Mouse (Mus musculus) forebrain, embryonic 12.5 days (tissue): Measurements from ENCODE around the gene Dcaf10. TPM values are rescaled to one million over a fixed set of nuclear protein-coding genes. Genes with fewer than 3 reads are reported as not detected.
"Not testable (repeated sequence)": the region's sequence is repeated elsewhere in the genome, so short reads cannot be mapped to it uniquely, and the experiment has no call there.

Source experiments
- ATAC-seq: fragments of 200-750 bp; cut with Nextera tagmentation; 2 replicates; pipeline ENCODE4 v1.8.0; 2017; ENCODE audit warnings: moderate TSS enrichment; ENCODE audit not compliant: low FRiP score
- H3K27ac ChIP-seq: fragments of 300-500 bp; sonication (generic); 2 replicates; pipeline ENCODE4 v1.5.1; 2016; ENCODE audit warnings: mild to moderate bottlenecking
- H3K27me3 ChIP-seq: fragments of 300-500 bp; sonication (generic); 2 replicates; pipeline ENCODE4 v1.6.1; 2016; ENCODE audit warnings: mild to moderate bottlenecking
- H3K36me3 ChIP-seq: fragments of 300-500 bp; sonication (generic); replicated peaks from 2 replicates; pipeline ENCODE4 v1.6.1; 2016; ENCODE audit warnings: mild to moderate bottlenecking
- H3K4me1 ChIP-seq: fragments of 300-500 bp; sonication (generic); 2 replicates; pipeline ENCODE4 v1.6.1; 2016
- H3K4me2 ChIP-seq: fragments of 300-500 bp; sonication (generic); 2 replicates; pipeline ENCODE4 v1.6.1; 2016; ENCODE audit warnings: mild to moderate bottlenecking, moderate library complexity
- H3K4me3 ChIP-seq: fragments of 300-500 bp; sonication (generic); replicated peaks from 2 replicates; pipeline ENCODE4 v1.5.1; 2016; ENCODE audit warnings: mild to moderate bottlenecking
- H3K9ac ChIP-seq: fragments of 300-500 bp; sonication (generic); 2 replicates; pipeline ENCODE4 v1.6.1; 2016; ENCODE audit warnings: mild to moderate bottlenecking
- H3K9me3 ChIP-seq: fragments of 300-500 bp; sonication (generic); 2 replicates; pipeline ENCODE4 v1.6.1; 2016
- WGBS: fragments of 180-500 bp; shearing (Covaris S2); methylation state at CpG from one replicate; pipeline ENCODE4 v1.1.7; 2016; 5-methylcytosine and 5-hydroxymethylcytosine counted together
- polyA plus RNA-seq: library from polyadenylated mRNA; unstranded; fragments of >200 nt; fragmentation: Nextera tagmentation; extraction: Ambion mirVana; gene quantifications from 2 replicates; pipeline ENCODE4 v1.2.1, GENCODE M21; 2016

The Dcaf10 gene
- polyA plus RNA-seq, 1 experiment from 2014 or later = 14.5 TPM

DNA sequence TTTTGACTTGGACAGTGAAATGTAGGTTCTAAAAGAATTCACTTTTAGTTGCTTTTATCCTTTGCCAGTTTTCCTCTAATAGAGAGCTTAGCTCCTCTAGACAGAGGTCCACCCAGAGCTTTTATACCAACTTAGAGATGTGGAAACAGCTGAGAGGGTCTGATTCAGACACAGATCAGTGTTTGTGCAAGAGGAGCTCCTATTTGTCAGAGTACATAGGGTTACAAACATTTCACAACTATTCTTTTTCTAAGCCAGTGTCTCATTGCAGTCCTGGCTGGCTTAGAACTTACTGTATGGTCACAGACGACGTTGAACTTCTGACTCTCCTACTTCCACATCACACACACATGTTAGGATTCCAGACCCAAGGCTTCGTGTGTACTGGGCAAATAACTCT is 14.8 kb downstream of the Dcaf10 start:
- no peak overlapping the region for H3K4me3 ChIP-seq
- H3K36me3 ChIP-seq = peaks cover 29% of the 10 kb centered on the region
- H3K4me2 ChIP-seq = no peak overlapping the region
- H3K4me1 ChIP-seq = no peaks in the 10 kb centered on the region
- no peaks in the 10 kb centered on the region for H3K27me3 ChIP-seq
- no peak overlapping the region for H3K27ac ChIP-seq
- WGBS = 93% methylated on average over 3 of the region's 3 CpGs
- H3K9ac ChIP-seq = no peak overlapping the region
- no peaks in the 10 kb centered on the region for H3K9me3 ChIP-seq
- ATAC-seq = no peak

GRCm38 (mm10) chr4:45371261-45371660 is 29.4 kb downstream of the Dcaf10 start:
- no peaks in the 10 kb centered on the region for H3K4me1 ChIP-seq
- no peak overlapping the region for H3K9ac ChIP-seq
- H3K36me3 ChIP-seq = peaks cover 50% of the 10 kb centered on the region
- no peak for ATAC-seq
- no peaks in the 10 kb centered on the region for H3K27me3 ChIP-seq
- H3K27ac ChIP-seq = no peak overlapping the region
- no peak overlapping the region for H3K4me2 ChIP-seq
- WGBS = 85% methylated on average over 3 of the region's 3 CpGs
- no peaks in the 10 kb centered on the region for H3K9me3 ChIP-seq
- no peak overlapping the region for H3K4me3 ChIP-seq

DNA sequence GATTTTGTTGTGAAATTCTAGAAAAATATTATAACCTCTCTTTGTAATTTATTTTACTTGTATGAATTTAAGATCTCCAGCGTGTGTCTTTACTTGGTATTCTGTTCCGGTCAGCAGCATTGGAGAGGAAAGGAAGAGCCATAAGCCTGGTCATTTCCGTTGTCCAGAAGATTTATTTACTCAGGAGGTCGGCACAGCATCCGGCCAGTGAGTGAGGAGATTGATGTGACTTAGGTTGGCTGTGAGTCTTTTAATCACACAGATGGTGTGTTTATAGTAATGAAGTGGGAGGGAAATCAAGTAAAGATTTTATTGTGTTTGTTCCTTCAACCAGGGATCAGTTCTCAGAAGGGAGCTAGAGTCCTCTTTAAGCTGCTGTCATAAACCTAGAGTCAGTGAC is 33.0 kb downstream of the Dcaf10 start:
- WGBS = 93% methylated on average over 5 of the region's 5 CpGs
- Histone ChIP-seq H3K4me1 (no peaks in the 10 kb centered on the region), H3K4me2 (no peak overlapping the region), H3K9me3 (no peaks in the 10 kb centered on the region), H3K27me3 (no peaks in the 10 kb centered on the region), H3K27ac (no peak overlapping the region), H3K9ac (no peak overlapping the region), H3K36me3 (peaks cover 55% of the 10 kb centered on the region), H3K4me3 (no peak overlapping the region)
- ATAC-seq = no peak

DNA sequence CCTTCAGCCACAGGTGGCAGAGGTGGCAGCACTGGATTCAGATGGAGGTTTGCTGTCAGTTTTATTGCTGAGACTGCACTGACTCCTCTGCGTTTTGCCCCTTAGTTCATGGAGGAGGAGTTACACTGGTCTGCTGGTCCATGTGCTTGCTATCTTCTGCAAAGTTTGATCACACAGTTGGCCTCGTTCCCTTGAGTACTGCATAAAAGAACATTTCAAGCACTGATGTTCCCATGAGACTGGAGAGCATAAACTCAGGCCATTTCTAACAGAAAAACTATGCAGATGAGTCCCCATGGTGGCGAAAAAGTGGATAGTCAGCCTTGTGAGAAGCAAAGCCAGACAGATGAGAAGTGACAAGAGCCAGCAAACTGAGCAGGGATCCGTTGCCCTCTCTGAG is 34.7 kb downstream of the Dcaf10 start:
- no peaks in the 10 kb centered on the region for H3K9me3 ChIP-seq
- H3K4me2 ChIP-seq = no peak overlapping the region
- no peaks in the 10 kb centered on the region for H3K4me1 ChIP-seq
- no peak overlapping the region for H3K4me3 ChIP-seq
- no peak overlapping the region for H3K9ac ChIP-seq
- WGBS = 92% methylated on average over 4 of the region's 4 CpGs
- peaks cover 42% of the 10 kb centered on the region for H3K36me3 ChIP-seq
- H3K27me3 ChIP-seq = no peaks in the 10 kb centered on the region
- no peak for ATAC-seq
- H3K27ac ChIP-seq = no peak overlapping the region

DNA sequence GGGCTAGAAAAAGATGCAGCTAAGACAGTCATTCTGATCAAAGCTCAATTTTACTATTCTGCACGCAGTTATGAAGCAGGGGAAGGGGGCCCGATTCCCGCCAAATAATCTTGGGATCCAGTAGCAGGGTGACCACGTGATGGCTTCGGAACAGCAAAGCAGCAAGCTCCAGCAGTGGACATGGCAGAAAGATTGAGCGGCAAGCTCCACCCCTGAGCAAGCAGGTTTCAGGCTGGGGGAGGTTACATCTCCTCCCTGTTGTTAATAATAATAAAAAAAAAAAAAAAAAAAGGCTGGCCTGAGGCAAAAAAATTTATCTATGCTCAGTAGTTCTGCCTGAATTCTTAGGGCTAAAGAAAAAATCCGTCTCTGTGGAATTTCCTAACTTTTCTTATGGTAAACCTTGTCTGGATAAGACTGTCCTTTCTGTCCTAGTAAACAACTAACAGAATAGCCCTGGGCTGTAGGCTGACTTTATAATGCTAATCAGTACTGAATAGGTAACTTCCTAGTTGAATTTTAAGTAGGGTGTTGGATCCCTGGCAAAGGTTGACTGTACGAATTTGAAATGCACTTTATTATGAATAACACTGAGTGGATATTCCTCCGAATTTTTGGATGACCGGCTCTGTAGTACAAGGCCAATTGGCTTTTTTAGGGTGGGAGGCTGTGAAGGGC is 39.1 kb downstream of the Dcaf10 start:
- H3K4me2 ChIP-seq, H3K27me3 ChIP-seq, ATAC-seq, H3K4me3 ChIP-seq, H3K4me1 ChIP-seq, H3K9me3 ChIP-seq, H3K27ac ChIP-seq, H3K9ac ChIP-seq, H3K36me3 ChIP-seq: not testable (repeated sequence)
- WGBS = 86% methylated on average over 10 of the region's 10 CpGs

- not testable (repeated sequence) for H3K4me3 ChIP-seq, H3K9me3 ChIP-seq, ATAC-seq, H3K9ac ChIP-seq, H3K4me2 ChIP-seq, H3K4me1 ChIP-seq, H3K27ac ChIP-seq, H3K36me3 ChIP-seq, H3K27me3 ChIP-seq
- 87% methylated on average over 2 of the region's 2 CpGs for WGBS
These were observed 40.2 kb downstream of the Dcaf10 start for GRCm38 (mm10) chr4:45382133-45382532.

DNA sequence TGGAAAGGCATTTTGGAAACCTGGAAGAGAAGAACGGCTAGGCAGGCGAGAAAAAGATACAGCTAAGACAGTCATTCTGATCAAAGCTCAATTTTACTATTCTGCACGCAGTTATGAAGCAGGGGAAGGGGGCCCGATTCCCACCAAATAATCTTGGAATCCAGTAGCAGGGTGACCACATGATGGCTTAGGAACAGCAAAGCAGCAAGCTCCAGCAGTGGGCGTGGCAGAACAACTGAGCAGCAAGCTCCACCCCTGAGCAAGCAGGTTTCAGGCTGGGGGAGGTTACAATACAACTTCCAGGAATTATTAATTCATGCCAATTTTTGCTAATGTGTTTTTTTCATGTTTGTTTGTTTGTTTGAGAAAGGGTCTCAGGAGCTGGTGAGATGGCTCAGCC is 45.4 kb downstream of the Dcaf10 start:
- H3K9me3 ChIP-seq, H3K4me1 ChIP-seq, H3K4me3 ChIP-seq, ATAC-seq, H3K9ac ChIP-seq, H3K36me3 ChIP-seq, H3K4me2 ChIP-seq, H3K27ac ChIP-seq, H3K27me3 ChIP-seq: not testable (repeated sequence)
- WGBS = 94% methylated on average over 5 of the region's 5 CpGs

GRCm38 (mm10) chr4:45392099-45392498 is 50.2 kb downstream of the Dcaf10 start:
- H3K4me3 ChIP-seq = no peak overlapping the region
- no peak overlapping the region for H3K4me2 ChIP-seq
- no peak overlapping the region for H3K9ac ChIP-seq
- no peaks in the 10 kb centered on the region for H3K27me3 ChIP-seq
- H3K4me1 ChIP-seq = no peaks in the 10 kb centered on the region
- H3K36me3 ChIP-seq = peaks cover 6% of the 10 kb centered on the region
- ATAC-seq = no peak
- WGBS = 68% methylated on average over 4 of the region's 4 CpGs
- H3K9me3 ChIP-seq = peaks cover 3% of the 10 kb centered on the region; the same call in 1 of the 2 replicates
- no peak overlapping the region for H3K27ac ChIP-seq

DNA sequence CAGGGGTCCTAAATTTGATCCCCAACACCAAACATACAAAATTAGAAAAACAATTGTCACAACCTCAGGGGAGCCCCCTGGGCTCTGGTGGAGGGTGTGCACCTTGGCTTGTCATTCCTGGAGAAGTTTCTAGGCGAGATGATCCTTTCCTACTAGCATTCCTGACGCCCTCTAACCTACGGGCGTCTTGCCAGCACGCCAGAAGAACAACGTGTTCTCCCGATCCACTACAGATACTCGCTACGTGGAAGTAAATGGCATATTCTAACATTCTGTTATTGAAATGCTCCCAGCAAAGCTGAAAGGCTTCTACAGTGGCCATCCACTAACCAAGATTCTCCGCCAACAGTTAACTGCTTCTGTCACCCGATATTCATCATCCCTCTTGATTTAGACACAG is 50.7 kb downstream of the Dcaf10 start:
- Histone ChIP-seq H3K9me3 (no peaks in the 10 kb centered on the region), H3K9ac (no peak overlapping the region), H3K4me2 (no peak overlapping the region), H3K36me3 (peaks cover 10% of the 10 kb centered on the region), H3K4me3 (no peak overlapping the region), H3K4me1 (no peaks in the 10 kb centered on the region), H3K27ac (no peak overlapping the region), H3K27me3 (no peaks in the 10 kb centered on the region)
- no peak for ATAC-seq
- 84% methylated on average over 11 of the region's 11 CpGs for WGBS

DNA sequence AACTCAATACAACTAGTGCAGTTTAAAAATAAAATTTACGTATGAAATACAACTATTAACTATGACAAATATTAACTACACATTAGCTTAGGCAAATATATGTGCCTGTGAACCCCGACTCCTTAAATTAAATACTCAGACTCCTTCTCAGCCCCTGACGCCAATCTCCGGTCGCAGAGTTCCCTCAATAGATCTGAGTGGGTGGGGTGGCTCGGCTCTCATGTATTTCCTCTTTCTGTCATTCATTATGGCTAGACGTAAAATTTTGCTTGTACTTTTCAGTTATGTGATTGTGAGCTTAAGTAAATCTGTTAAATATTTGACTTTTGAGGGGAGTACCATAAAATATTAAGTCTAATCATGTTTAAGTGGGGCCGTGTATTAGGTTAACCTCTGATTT is 51.1 kb downstream of the Dcaf10 start:
- ATAC-seq = no peak

DNA sequence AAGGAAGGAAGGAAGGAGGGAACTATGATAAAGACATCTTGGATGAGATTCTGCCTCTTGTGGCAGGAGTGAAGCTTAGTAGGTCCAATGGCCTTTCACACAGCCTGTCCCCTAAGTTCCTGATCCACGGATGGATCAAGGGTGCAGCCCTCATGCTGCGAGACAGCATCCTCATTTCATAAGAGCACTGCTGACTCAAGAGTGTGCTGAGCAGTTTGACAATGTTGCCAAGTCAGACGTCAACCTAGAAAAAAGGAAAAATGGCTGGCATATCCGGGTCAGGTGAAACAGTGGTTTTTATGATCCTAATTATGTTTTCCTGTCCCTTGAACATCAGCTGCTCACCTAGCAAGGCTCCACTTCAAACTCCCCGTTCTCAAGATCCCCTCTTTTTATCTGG is 51.8 kb downstream of the Dcaf10 start:
- Histone ChIP-seq H3K36me3 (peaks cover 21% of the 10 kb centered on the region), H3K9me3 (no peaks in the 10 kb centered on the region), H3K4me1 (no peaks in the 10 kb centered on the region), H3K9ac (no peak overlapping the region), H3K4me2 (no peak overlapping the region), H3K27me3 (no peaks in the 10 kb centered on the region), H3K4me3 (no peak overlapping the region), H3K27ac (no peak overlapping the region)
- 88% methylated on average over 5 of the region's 5 CpGs for WGBS
- ATAC-seq = no peak

More for the DNA sequence above, 51.1 kb downstream of the Dcaf10 start:
- Histone ChIP-seq H3K4me2 (no peak overlapping the region), H3K36me3 (peaks cover 15% of the 10 kb centered on the region), H3K4me1 (no peaks in the 10 kb centered on the region), H3K27ac (no peak overlapping the region), H3K9me3 (no peaks in the 10 kb centered on the region), H3K4me3 (no peak overlapping the region), H3K27me3 (no peaks in the 10 kb centered on the region), H3K9ac (no peak overlapping the region)
- 86% methylated on average over 8 of the region's 8 CpGs for WGBS

GRCm38 (mm10) chr4:45396211-45396610 is 54.3 kb downstream of the Dcaf10 start:
- not testable (repeated sequence) for H3K27ac ChIP-seq, ATAC-seq, H3K4me2 ChIP-seq, H3K4me1 ChIP-seq, H3K9ac ChIP-seq, H3K9me3 ChIP-seq, H3K4me3 ChIP-seq, H3K27me3 ChIP-seq
- WGBS = 91% methylated on average over 6 of the region's 6 CpGs
- peaks cover 45% of the 10 kb centered on the region for H3K36me3 ChIP-seq

DNA sequence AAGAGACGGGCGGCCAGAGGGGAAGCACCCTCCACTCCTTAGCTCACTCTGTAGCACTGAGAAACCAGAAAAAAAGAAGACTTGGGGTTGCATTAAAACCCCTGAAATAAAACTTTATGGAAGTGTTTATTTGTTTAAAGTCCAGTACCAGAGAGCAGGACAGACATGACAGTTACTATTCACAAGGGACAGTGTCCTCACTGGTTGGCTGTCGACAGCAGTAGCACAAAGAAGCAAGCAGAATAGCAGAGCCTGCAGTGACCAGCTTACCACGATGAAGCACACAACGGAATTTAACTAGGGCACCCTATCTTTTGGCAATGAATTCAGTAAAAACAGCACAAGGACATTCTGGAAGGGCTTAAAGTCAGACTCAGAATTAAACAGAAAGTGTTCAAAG is 56.4 kb downstream of the Dcaf10 start:
- not testable (repeated sequence) for H3K4me2 ChIP-seq, H3K4me3 ChIP-seq, H3K4me1 ChIP-seq, H3K27me3 ChIP-seq, H3K9me3 ChIP-seq, H3K9ac ChIP-seq, ATAC-seq, H3K27ac ChIP-seq
- WGBS = 89% methylated on average over 5 of the region's 5 CpGs
- H3K36me3 ChIP-seq = peaks cover 64% of the 10 kb centered on the region
